Mouse (Mus musculus): ENCODE measurements around the gene Cd101. TPM values are rescaled to one million over a fixed set of nuclear protein-coding genes. Genes with fewer than 3 reads are reported as not detected.

The Cd101 gene
- polyA plus RNA-seq, 1 experiment = not detected

DNA sequence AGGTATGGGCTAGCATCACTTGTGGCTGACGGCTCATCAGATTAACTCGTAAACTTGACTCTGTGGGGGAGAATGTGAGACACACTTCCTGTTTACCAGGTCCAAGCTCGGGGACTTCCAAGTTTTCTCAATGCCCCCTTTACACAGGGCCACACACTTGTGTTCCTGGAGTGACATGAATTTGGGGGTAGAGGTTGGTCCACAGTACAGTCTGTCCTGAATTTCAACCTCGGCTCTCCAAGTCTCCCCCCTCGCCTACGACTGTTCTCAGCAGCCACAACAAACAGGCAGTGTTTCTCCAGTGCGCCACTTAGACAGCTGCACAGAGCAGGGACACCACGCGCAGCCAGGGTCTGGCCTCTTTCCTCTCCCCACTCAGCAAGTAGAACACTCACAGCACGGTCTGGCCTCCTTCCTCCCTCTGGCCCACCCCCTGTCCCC is 17.2 kb downstream of the Cd101 start:
- no peaks in the 10 kb centered on the region for H3K4me1 ChIP-seq (ENCODE audit: control insufficient read depth, insufficient read depth, low read length)

DNA sequence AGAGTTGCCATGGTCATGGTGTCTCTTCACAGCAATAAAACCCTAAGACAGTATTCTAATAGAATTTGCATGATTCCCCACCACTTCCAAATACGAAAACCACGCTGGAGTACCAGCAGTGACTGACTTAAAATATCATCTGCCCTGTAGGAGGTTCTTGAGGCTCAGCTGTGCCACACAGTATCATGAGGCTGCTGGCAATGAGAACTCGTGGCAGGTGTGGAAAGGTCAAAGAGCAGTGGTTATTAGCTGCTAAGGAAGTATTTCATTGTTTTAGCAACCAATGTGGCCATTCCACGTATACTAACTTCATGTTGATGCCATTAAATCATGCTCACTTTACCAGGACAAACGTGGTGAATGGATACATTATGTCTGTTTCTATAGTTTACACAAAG is 18.2 kb downstream of the Cd101 start:
- TF ChIP-seq CTCF (IDR thresholded peaks at IDR 0.05; ENCODE audit: borderline replicate concordance, insufficient read depth, low read length) = no peak
- no peak for TF ChIP-seq POLR2A (IDR thresholded peaks at IDR 0.05; ENCODE audit: low read depth, low read length)
- Histone ChIP-seq H3K4me3 (ENCODE audit: insufficient read depth, low read length) (no peak overlapping the region), H3K27ac (ENCODE audit: insufficient read depth, low read length) (no peak overlapping the region)

More for the DNA sequence above, 17.2 kb downstream of the Cd101 start:
- TF ChIP-seq CTCF (IDR thresholded peaks at IDR 0.05; ENCODE audit: borderline replicate concordance, insufficient read depth, low read length) (no peak), POLR2A (IDR thresholded peaks at IDR 0.05; ENCODE audit: low read depth, low read length) (no peak)
- Histone ChIP-seq H3K4me3 (ENCODE audit: insufficient read depth, low read length) (no peak overlapping the region), H3K27ac (ENCODE audit: insufficient read depth, low read length) (no peak overlapping the region)

GRCm38 (mm10) chr3:101010589-101011202 is 18.7 kb downstream of the Cd101 start:
- TF ChIP-seq POLR2A (IDR thresholded peaks at IDR 0.05; ENCODE audit: low read depth, low read length) (no peak), CTCF (IDR thresholded peaks at IDR 0.05; ENCODE audit: borderline replicate concordance, insufficient read depth, low read length) (no peak)

More for the DNA sequence above, 18.2 kb downstream of the Cd101 start:
- no peaks in the 10 kb centered on the region for H3K4me1 ChIP-seq (ENCODE audit: control insufficient read depth, insufficient read depth, low read length)

DNA sequence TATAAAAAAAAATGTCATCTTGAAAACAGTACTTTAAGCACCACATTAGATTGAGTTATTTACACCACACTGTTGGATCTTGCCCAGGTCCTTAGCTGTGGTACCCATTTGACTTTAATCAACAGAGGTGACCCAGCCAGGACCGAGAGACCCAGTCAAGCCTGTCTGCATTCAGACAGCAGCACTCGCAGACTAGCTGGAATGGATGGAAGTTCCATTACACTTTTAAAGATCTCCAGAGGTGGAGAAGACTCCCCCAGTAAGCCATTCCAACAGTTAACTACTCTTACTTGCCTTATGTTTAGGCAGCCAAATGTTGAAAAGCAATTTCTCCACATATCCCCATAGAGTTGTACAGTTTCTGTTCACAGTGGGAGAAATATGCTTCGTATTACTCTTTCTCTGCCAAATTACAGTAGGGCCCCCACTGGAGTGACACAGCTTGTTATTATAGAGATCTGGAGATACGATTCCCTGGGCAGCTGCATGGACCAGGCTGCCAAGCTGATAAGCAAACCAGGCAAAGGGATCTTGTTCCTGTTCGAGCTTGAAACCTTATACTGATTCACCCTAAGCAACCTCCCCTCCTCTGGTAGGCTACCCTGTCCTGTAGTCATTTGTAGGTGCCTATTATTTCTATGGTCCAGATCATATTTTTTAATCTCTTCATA is 22.1 kb downstream of the Cd101 start:
- H3K4me1 ChIP-seq (ENCODE audit: control insufficient read depth, insufficient read depth, low read length) = no peaks in the 10 kb centered on the region
- no peak overlapping the region for H3K4me3 ChIP-seq (ENCODE audit: insufficient read depth, low read length)
- H3K27ac ChIP-seq (ENCODE audit: insufficient read depth, low read length) = no peak overlapping the region
- TF ChIP-seq POLR2A (IDR thresholded peaks at IDR 0.05; ENCODE audit: low read depth, low read length) = no peak
- TF ChIP-seq CTCF (IDR thresholded peaks at IDR 0.05; ENCODE audit: borderline replicate concordance, insufficient read depth, low read length) = no peak

More at GRCm38 (mm10) chr3:101010589-101011202, 18.7 kb downstream of the Cd101 start:
- no peaks in the 10 kb centered on the region for H3K4me1 ChIP-seq (ENCODE audit: control insufficient read depth, insufficient read depth, low read length)
- H3K27ac ChIP-seq (ENCODE audit: insufficient read depth, low read length) = no peak overlapping the region
- no peak overlapping the region for H3K4me3 ChIP-seq (ENCODE audit: insufficient read depth, low read length)

DNA sequence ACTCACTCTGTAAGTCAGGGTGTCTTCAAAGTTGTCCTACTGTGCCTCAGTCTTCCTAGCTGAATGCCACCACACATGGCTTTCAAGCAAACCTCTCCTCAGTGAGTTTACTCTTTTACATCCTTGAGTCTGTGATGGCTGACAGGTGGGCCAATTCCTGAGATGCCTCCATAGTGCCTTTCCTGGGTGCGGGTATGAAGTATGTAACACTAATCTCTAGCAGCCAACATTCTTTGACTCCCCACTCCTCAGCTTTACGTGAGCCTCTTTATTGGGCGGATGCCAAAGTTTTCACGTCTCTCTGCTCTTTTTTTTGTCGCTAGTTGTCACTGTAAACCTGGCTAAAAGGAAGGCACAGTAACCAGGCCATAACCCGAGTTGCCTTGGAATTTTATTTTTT is 24.0 kb downstream of the Cd101 start:
- Histone ChIP-seq H3K27ac (ENCODE audit: insufficient read depth, low read length) (no peak overlapping the region), H3K4me3 (ENCODE audit: insufficient read depth, low read length) (no peak overlapping the region), H3K4me1 (ENCODE audit: control insufficient read depth, insufficient read depth, low read length) (no peaks in the 10 kb centered on the region)
- TF ChIP-seq POLR2A (IDR thresholded peaks at IDR 0.05; ENCODE audit: low read depth, low read length) (no peak), CTCF (IDR thresholded peaks at IDR 0.05; ENCODE audit: borderline replicate concordance, insufficient read depth, low read length) (no peak)

GRCm38 (mm10) chr3:101003575-101004356 is 25.6 kb downstream of the Cd101 start:
- H3K4me1 ChIP-seq (ENCODE audit: control insufficient read depth, insufficient read depth, low read length) = no peaks in the 10 kb centered on the region
- H3K27ac ChIP-seq (ENCODE audit: insufficient read depth, low read length) = no peak overlapping the region
- TF ChIP-seq CTCF (IDR thresholded peaks at IDR 0.05; ENCODE audit: borderline replicate concordance, insufficient read depth, low read length) (no peak), POLR2A (IDR thresholded peaks at IDR 0.05; ENCODE audit: low read depth, low read length) (no peak)
- H3K4me3 ChIP-seq (ENCODE audit: insufficient read depth, low read length) = no peak overlapping the region

DNA sequence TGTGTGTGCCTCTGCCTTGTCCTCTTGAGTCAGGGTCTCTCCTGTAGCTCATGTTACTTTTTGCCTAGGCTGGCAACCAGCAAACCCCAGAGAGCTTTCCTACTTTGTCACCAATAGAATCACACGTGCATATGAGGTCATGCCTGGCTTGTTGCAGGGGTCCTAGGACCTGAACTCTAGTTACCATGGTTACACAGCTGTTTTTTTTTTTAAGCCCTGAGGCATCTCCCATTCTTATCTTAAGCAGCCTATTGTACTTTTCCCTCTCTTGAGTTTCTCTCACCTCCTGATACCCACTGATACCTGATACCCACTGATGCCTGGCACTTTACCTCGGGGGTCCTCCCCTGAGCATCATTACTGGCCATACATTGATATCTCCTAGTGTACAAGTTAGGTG is 29.6 kb downstream of the Cd101 start:
- H3K27ac ChIP-seq (ENCODE audit: insufficient read depth, low read length) = no peak overlapping the region
- H3K4me1 ChIP-seq (ENCODE audit: control insufficient read depth, insufficient read depth, low read length) = no peaks in the 10 kb centered on the region
- H3K4me3 ChIP-seq (ENCODE audit: insufficient read depth, low read length) = no peak overlapping the region
- TF ChIP-seq CTCF (IDR thresholded peaks at IDR 0.05; ENCODE audit: borderline replicate concordance, insufficient read depth, low read length) = no peak
- TF ChIP-seq POLR2A (IDR thresholded peaks at IDR 0.05; ENCODE audit: low read depth, low read length) = no peak

DNA sequence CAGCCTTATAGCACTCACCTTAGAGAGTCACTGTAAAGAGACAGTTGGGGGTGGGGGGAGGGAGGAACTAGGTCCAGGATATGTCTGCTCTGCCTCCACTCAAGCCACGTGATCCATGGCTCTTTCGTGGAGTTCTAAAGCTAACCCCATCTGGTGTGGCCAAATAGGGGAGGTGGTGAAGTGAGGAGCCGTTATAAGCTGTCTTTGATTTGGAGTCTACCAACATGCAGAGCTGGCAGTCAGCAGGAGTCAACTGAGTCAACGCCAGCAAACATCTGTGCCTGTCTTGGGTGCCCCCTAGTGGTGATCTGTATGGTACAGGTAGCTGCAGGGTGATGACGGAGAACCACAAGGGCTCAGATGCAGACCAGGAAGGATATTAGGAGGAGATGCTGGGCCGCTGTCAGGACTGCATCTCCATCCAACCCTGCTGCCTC is 30.4 kb downstream of the Cd101 start:
- Histone ChIP-seq H3K27ac (ENCODE audit: insufficient read depth, low read length) (no peak overlapping the region), H3K4me1 (ENCODE audit: control insufficient read depth, insufficient read depth, low read length) (no peaks in the 10 kb centered on the region), H3K4me3 (ENCODE audit: insufficient read depth, low read length) (no peak overlapping the region)
- no peak for TF ChIP-seq POLR2A (IDR thresholded peaks at IDR 0.05; ENCODE audit: low read depth, low read length)
- peak; percentile 73; the same call in 1 of the 2 replicates for TF ChIP-seq CTCF (IDR thresholded peaks at IDR 0.05; ENCODE audit: borderline replicate concordance, insufficient read depth, low read length)

GRCm38 (mm10) chr3:100997785-100998570 is 31.4 kb downstream of the Cd101 start:
- Histone ChIP-seq H3K27ac (ENCODE audit: insufficient read depth, low read length) (no peak overlapping the region; the same call in 1 of the 2 replicates), H3K4me3 (ENCODE audit: insufficient read depth, low read length) (no peak overlapping the region), H3K4me1 (ENCODE audit: control insufficient read depth, insufficient read depth, low read length) (no peaks in the 10 kb centered on the region)
- TF ChIP-seq POLR2A (IDR thresholded peaks at IDR 0.05; ENCODE audit: low read depth, low read length) (no peak), CTCF (IDR thresholded peaks at IDR 0.05; ENCODE audit: borderline replicate concordance, insufficient read depth, low read length) (no peak)
